Mouse (Mus musculus) bone marrow macrophage, adult 2 months (primary cell): ENCODE results near the gene Gm20388.

ENCODE experiments used
- CTCF ChIP-seq: IDR thresholded peaks from 2 replicates; pipeline ENCODE4 v1.5.1; 2012; ENCODE audit warnings: low read depth, mild to moderate bottlenecking, low read length, moderate library complexity
- POLR2A ChIP-seq: IDR thresholded peaks from 2 replicates; pipeline ENCODE4 v1.6.1; 2012; ENCODE audit warnings: mild to moderate bottlenecking, low read depth, low read length, borderline replicate concordance

DNA sequence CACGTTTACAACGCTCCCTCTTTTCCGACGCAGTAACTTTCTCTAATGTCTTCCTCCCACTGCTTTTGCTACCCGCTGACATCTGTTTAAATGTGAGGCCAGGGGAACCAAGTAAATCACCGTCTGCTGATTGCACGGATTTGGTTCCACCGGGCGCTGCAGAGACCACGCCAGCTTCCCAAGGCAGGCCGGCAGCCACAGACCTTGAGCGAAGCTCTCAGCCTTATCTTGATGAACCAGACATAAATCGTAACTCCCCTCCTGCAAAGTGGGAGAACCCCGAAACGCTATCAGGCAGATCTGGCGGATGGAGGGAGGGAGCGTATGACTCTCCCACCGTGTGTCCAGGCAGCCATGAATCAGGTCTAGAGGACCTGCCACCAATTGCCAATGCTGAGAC is 1113.1 kb downstream of the Gm20388 start:
- TF ChIP-seq POLR2A, result no peak
- no peak for TF ChIP-seq CTCF
